Mouse (Mus musculus): Measurements from ENCODE around the gene Ppp1r1b.

The Ppp1r1b gene

GRCm38 (mm10) chr11:98348083-98348961 lies at the start of gene Ppp1r1b:
TSS of gene Ppp1r1b (plus strand) at chr11:98348404.
- in situ Hi-C loops (cut with MseI, MboI): no loop called here

- in situ Hi-C loops (cut with MseI, MboI): no loop called here
These were observed 49.6 kb upstream of the Ppp1r1b start for GRCm38 (mm10) chr11:98298484-98299205.

GRCm38 (mm10) chr11:98313790-98314323 lies 34.3 kb upstream of the Ppp1r1b start:
- in situ Hi-C loops (cut with MseI, MboI): no loop called here

GRCm38 (mm10) chr11:98317479-98317878 lies 30.7 kb upstream of the Ppp1r1b start:
- in situ Hi-C loops (cut with MseI, MboI): no loop called here

GRCm38 (mm10) chr11:98318421-98319116 lies 29.6 kb upstream of the Ppp1r1b start:
- in situ Hi-C loops (cut with MseI, MboI): no loop called here

DNA sequence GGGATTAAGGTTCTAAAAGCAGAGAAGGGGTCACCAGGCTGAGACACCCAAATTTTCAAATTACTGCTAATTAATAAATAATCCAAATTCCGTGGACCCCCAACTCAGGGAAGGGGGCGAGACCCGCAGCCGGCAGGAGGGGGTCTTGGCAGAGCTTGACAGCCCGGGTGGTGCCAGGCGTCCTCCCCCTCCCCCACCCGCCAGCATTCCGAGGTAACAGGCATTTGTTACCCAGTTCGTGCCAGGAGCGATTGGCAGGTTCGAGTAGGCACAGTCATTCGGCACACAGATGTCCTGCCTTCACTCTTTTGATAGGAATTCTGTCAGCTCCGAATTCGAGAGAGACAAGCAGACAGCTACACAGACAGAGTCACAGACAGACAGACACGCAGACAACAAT lies 29.1 kb upstream of the Ppp1r1b start:
- in situ Hi-C loops (cut with MseI, MboI): no loop called here

- in situ Hi-C loops (cut with MseI, MboI): no loop called here
These were observed 28.7 kb upstream of the Ppp1r1b start for GRCm38 (mm10) chr11:98319544-98319943.

DNA sequence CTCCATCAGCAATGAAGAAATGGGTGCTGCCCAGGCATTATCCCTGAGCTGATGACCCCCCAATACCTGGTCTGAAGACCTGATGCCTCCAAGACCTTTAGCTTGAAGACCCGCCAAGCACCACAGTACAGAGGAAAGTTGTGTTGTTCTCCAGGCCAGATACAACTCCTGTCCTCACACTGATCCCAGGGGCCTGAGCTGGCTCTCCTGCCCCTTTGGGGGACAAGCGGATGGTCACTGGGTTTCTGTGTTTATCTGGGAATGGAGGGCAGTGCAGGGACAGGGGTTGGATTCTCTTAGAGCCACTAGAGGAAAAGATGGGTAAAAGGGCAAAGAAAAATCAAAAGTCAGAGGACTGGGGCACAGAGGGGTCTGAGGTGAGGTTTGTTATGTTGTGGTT lies 28.3 kb upstream of the Ppp1r1b start:
- in situ Hi-C loops (cut with MseI, MboI): no loop called here

DNA sequence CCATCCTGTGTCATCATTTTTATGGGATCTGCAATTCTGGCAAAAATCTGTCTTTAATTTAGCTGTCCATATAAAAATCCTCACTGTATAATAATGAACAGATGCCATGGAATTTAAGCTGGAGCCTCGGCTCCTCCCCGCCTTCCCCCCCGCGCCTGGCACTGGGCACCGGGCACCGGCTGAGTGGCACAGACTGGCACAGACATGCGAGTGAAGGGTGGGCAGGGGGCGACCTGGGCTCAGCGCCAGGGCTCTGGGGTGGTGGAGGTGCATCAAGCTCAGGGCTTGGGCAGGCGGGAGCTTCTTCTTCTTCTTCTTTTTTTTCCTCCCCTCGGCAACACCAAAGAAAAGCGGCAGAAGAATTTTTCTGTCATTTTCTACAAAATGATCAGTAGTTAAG lies 27.8 kb upstream of the Ppp1r1b start:
- in situ Hi-C loops (cut with MseI, MboI): no loop called here

- in situ Hi-C loops (cut with MseI, MboI): no loop called here
These were observed 27.2 kb upstream of the Ppp1r1b start for GRCm38 (mm10) chr11:98320806-98321676.

DNA sequence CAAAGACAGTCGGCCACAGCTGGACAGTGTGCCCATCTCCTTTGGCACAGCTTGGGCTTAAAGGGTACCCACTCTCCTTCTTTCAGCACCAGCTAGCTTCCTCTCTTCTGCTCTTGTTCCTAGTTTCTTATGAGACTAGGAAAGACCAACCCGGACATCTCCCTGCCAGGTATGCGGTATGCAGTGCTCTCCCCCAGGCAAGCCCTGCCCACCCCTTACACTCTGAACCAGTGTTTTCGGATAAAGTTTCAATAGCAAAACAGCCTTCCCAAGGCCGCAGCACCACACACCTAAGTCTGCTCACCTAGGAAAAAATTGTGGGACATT lies 26.6 kb upstream of the Ppp1r1b start:
- in situ Hi-C loops (cut with MseI, MboI): no loop called here

DNA sequence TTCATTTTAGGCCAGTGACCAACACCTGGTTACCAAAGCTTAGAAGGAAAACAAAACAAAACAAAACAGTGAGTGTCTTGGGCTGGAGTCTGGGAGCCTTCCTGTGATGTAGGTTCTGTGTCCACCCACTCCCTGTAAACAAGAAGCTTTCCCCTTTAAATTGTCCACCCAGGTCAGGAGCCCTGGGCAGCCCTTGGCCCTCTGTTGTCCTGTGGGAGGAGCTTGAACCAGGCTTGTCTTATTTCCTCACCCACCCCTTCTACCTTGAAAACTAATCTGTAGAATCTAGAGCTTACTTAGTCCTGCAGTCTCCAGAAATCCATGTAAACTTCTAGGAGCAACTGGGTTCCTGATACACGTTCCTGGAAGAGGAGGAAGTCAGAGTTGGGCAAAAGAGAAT lies 26.0 kb upstream of the Ppp1r1b start:
- in situ Hi-C loops (cut with MseI, MboI): no loop called here

DNA sequence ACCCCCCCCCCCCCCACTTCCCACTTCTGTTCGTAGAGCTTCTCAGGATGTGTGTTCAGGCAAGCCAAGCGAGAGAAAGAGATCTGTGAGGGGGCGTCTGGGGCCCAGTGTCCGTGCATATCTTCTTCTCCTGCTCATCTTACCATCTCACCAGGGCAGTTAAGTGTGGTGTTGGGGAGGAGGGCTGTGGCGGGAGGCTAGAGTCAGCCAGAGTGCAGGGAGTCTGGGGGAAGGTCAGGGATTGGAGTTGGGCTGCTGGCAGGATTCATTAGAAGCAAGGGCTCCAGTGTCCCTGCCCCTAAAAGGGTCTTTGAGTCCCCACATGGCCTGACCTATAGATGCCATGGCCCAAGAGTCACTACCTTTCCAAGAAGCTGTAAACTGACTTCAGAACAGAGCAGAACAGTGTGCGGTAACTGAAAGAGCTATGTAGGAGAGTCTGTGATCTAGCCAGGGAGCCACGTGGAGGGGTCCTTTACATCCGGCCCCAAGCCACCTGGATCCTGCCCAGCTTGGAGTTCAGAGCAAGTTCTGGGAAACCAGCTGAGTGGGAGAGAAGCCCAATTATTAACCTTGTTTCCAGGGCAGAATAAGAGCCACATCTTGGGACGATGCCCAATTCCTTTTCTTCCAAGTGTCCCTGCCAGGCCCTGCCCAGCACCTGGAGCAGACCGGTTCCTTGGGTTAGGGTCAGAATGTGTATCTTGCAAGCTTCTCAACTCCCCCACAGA lies 24.9 kb upstream of the Ppp1r1b start:
- in situ Hi-C loops (cut with MseI, MboI): no loop called here

- in situ Hi-C loops (cut with MseI, MboI): no loop called here
These were observed 24.3 kb upstream of the Ppp1r1b start for GRCm38 (mm10) chr11:98323933-98324332.

DNA sequence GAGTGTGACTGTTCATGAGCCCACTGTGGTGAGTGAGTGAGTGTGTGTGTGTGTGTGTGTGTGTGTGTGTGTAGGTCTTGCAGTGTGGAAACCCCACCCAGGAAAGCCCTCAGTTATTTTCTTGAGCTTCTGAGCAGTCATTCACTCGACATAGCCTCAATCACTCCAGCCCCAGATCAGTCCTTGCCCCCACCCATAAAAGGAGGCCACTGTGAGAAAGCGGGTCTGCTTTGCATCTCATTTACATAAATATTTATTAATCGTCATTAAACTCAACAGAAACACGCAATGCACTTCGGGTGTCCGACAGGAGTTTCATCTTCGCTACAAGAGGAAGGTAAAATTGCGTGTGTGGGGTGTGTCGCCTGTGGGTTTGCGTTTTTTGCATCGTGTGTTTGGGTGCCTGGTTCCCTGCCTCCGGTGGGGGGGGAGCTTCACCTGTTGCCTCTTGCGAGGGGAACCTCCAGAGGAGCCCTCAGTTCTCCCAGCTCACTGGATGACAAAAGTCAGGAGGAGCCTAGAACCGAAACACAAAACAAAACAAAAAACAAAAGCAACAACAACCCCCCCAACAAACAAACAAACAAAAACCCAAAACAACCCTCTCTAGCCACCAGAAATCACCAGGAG lies 22.9 kb upstream of the Ppp1r1b start:
- in situ Hi-C loops (cut with MseI, MboI): no loop called here

- in situ Hi-C loops (cut with MseI, MboI): no loop called here
These were observed 22.4 kb upstream of the Ppp1r1b start for GRCm38 (mm10) chr11:98325821-98326218.

DNA sequence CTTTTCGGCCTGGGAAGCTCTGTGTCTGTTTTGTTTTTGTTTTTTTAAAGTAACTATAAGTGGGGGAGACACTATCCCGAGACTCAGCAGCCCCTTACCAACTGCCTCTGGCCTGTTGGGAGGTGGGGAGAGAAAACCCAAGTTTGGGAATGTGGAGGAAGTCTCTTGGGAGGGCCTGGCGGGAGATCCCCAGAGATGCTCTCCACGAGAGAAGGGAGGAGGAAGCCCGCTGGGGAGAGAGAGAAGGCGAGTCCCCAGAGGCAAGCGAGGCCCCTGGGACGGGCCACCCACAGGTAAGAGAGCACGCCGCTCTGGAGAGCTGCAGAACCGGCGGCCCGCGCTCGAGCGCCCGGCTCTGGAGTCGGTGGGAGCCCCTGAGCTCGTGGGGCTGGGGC lies 21.5 kb upstream of the Ppp1r1b start:
- in situ Hi-C loops (cut with MseI, MboI): no loop called here

GRCm38 (mm10) chr11:98327136-98328030 lies 20.8 kb upstream of the Ppp1r1b start:
- in situ Hi-C loops (cut with MseI, MboI): no loop called here

DNA sequence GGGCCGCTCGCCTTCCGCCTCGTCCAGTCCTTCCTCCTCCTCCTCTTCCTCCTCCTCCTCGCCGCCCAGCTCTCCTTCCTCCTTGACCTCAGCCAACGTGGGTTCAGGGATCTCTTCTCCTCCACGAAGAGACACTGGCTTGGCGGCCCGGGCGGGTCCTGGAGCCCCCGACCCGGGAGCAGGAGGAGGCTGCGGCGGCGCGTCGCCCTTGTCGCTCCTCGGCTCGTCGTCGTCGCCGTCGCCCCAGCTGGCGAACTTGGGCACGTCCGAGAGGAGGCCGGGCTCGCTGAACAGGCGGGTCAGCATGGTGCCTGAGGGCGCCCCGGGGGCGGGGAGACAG lies 20.2 kb upstream of the Ppp1r1b start:
- in situ Hi-C loops (cut with MseI, MboI): no loop called here
